Mouse (Mus musculus) bone marrow, adult 2 months (tissue): Measurements from ENCODE around the gene Acd. TPM values are rescaled to one million over a fixed set of nuclear protein-coding genes. Genes with fewer than 3 reads are reported as not detected.

Experiments used
- H3K27ac ChIP-seq: fragments of 200-500 bp; 2 replicates; pipeline ENCODE4 v1.5.1; 2012; ENCODE audit warnings: low read depth, mild to moderate bottlenecking, control low read depth, inconsistent platforms, low read length; ENCODE audit not compliant: control insufficient read depth, poor library complexity, insufficient read depth
- H3K4me1 ChIP-seq: fragments of 200-500 bp; 2 replicates; pipeline ENCODE4 v1.6.1; 2011; ENCODE audit warnings: low read length; ENCODE audit not compliant: control insufficient read depth, insufficient read depth
- H3K4me3 ChIP-seq: fragments of 200-500 bp; replicated peaks from 2 replicates; pipeline ENCODE3; 2011; ENCODE audit warnings: mild to moderate bottlenecking, low read depth, low read length, control low read depth; ENCODE audit not compliant: control insufficient read depth
- CTCF ChIP-seq: fragments of 200-500 bp; IDR thresholded peaks from 2 replicates; pipeline ENCODE4 v1.5.1; 2011; ENCODE audit warnings: low read length, control low read depth; ENCODE audit not compliant: control insufficient read depth, insufficient read depth
- POLR2A ChIP-seq: fragments of 200-500 bp; IDR thresholded peaks from 2 replicates; pipeline ENCODE4 v1.6.1; 2011; ENCODE audit warnings: low read depth, mild to moderate bottlenecking, control low read depth, low read length, borderline replicate concordance; ENCODE audit not compliant: control insufficient read depth
- WGBS: fragments of 180-500 bp; shearing (Covaris S2); methylation state at CpG from one replicate; pipeline ENCODE4 v1.1.7; 2018; 5-methylcytosine and 5-hydroxymethylcytosine counted together
- polyA plus RNA-seq: library from polyadenylated mRNA; stranded (reverse); fragments of >200 nt; gene quantifications from 2 replicates; pipeline ENCODE4 v1.2.4, GENCODE M21; 2011; ENCODE audit warnings: low replicate concordance; ENCODE audit not compliant: missing spikeins, insufficient read depth, insufficient read length

The Acd gene
- polyA plus RNA-seq, 1 experiment: 33.4 TPM

DNA sequence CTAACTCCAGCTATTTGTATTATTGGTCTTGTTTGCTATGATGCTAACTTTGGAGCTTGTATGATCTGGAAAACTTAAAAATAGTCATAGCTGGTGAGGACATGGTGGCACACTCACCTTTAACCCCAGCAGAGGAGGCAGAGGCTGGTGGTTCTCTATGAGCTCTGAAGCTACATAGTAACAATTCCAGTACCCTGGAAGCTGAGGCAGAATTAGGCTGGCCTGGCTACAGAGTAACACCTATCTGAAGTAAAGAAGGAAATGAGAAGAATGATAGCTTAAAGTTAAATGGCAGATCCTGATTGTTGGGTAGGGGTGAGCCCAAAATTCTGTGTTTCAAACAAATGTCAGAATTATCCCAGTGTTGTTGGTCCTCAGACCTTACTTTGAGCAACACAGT lies 43.3 kb downstream of the Acd start:
- Histone ChIP-seq H3K27ac (no peak overlapping the region), H3K4me3 (no peak overlapping the region), H3K4me1 (no peaks in the 10 kb centered on the region)
- no peak for TF ChIP-seq CTCF
- TF ChIP-seq POLR2A: no peak

DNA sequence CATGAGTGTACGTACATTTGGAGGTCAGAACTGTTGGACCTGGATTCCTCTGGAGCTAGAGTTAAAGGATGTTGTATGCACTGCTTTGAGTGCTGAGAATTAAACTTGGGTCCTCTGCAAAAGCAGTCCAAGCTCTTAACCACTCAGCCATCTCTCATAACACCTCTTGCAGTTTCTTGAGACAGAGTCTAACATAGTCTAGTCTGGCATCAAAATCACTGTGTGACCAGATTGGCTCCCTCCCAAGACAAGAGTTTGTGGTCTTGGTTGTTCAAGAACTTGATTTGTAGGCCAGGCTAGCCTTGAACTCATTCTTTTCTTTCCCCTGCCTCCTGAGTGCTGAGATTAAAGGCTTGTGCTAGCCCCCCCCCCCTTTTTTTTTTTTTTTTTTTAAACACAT lies 52.0 kb downstream of the Acd start:
- Histone ChIP-seq H3K4me1 (no peaks in the 10 kb centered on the region), H3K4me3 (no peak overlapping the region), H3K27ac (no peak overlapping the region)
- TF ChIP-seq POLR2A (no peak), CTCF (no peak)
- WGBS: 95% methylated on average over 1 of the region's 1 CpGs

Other genes with a start within 250 kb of the Acd start
- gene Tppp3, start 229.6 kb downstream of the Acd start, polyA plus RNA-seq: 3.3 and 3.5 TPM in 2 replicates
- gene Zdhhc1, start 204.2 kb downstream of the Acd start, polyA plus RNA-seq: 7.3 and 10.1 TPM in 2 replicates
- gene Hsd11b2, start 182.3 kb downstream of the Acd start, polyA plus RNA-seq: 0.82 TPM in 1 of 2 replicates, not detected in the other
- 37.5 and 58.3 TPM in 2 replicates for gene Atp6v0d1, start 135.1 kb downstream of the Acd start, polyA plus RNA-seq
- gene Ripor1, start 95.8 kb downstream of the Acd start, polyA plus RNA-seq: 11.9 and 23.1 TPM in 2 replicates
- gene Ctcf, start 64.5 kb downstream of the Acd start, polyA plus RNA-seq: 77.0 and 79.4 TPM in 2 replicates
- gene Agrp, start 63.7 kb downstream of the Acd start, polyA plus RNA-seq: not detected in 2 replicates
- gene Carmil2, start 14.8 kb downstream of the Acd start, polyA plus RNA-seq: 21.2 and 42.6 TPM in 2 replicates
- 5.3 and 6.4 TPM in 2 replicates for gene Pard6a, start within 50 bp of the Acd start, polyA plus RNA-seq
- gene 4933405L10Rik, start 6.6 kb upstream of the Acd start, polyA plus RNA-seq: not detected in 2 replicates
- gene Enkd1, start 7.1 kb upstream of the Acd start, polyA plus RNA-seq: 11.5 and 18.9 TPM in 2 replicates
- 1.2 and 2.0 TPM in 2 replicates for gene Gfod2, start 57.6 kb upstream of the Acd start, polyA plus RNA-seq
- gene Ranbp10, start 126.2 kb upstream of the Acd start, polyA plus RNA-seq: 90.8 and 98.0 TPM in 2 replicates
- 3.6 TPM in 1 of 2 replicates, not detected in the other for gene Tsnaxip1, start 126.6 kb upstream of the Acd start, polyA plus RNA-seq
- gene Cenpt, start 152.2 kb upstream of the Acd start, polyA plus RNA-seq: 30.3 and 73.2 TPM in 2 replicates
- gene Thap11, start 154.0 kb upstream of the Acd start, polyA plus RNA-seq: 9.8 and 12.6 TPM in 2 replicates
- gene Nutf2, start 159.5 kb upstream of the Acd start, polyA plus RNA-seq: 35.2 and 54.8 TPM in 2 replicates
- gene Edc4, start 179.8 kb upstream of the Acd start, polyA plus RNA-seq: 18.9 and 44.1 TPM in 2 replicates
- gene Nrn1l, start 192.5 kb upstream of the Acd start, polyA plus RNA-seq: 2.5 TPM in 1 of 2 replicates, not detected in the other
- gene Pskh1, start 199.3 kb upstream of the Acd start, polyA plus RNA-seq: 2.9 and 6.0 TPM in 2 replicates
- gene Ctrl, start 232.8 kb upstream of the Acd start, polyA plus RNA-seq: not detected in 2 replicates
- 88.5 and 149 TPM in 2 replicates for gene Psmb10, start 237.3 kb upstream of the Acd start, polyA plus RNA-seq
- gene Lcat, start 242.3 kb upstream of the Acd start, polyA plus RNA-seq: 4.6 and 15.5 TPM in 2 replicates